Mouse (Mus musculus) thymus, adult 2 months (tissue): Measurements from ENCODE around the gene Ppp1r1b. TPM values are rescaled to one million over a fixed set of nuclear protein-coding genes. Genes with fewer than 3 reads are reported as not detected.

Source experiments
- DNase-seq: peaks from one replicate; pipeline ENCODE4 v3.0.0; 2021
- H3K27ac ChIP-seq: fragments of 200-500 bp; 2 replicates; pipeline ENCODE4 v1.5.1; 2012; ENCODE audit warnings: low read length, control low read depth; ENCODE audit not compliant: control insufficient read depth, insufficient read depth
- H3K27me3 ChIP-seq: fragments of 200-500 bp; 2 replicates; pipeline ENCODE4 v1.6.1; 2012; ENCODE audit warnings: mild to moderate bottlenecking, low read length, moderate library complexity, mixed read lengths; ENCODE audit not compliant: control insufficient read depth, insufficient read depth
- H3K36me3 ChIP-seq: fragments of 200-500 bp; 2 replicates; pipeline ENCODE4 v1.6.1; 2012; ENCODE audit warnings: mild to moderate bottlenecking, low read length, moderate library complexity; ENCODE audit not compliant: control insufficient read depth, insufficient read depth
- H3K4me1 ChIP-seq: fragments of 200-500 bp; replicated peaks from 2 replicates; pipeline ENCODE4 v1.6.1; 2012; ENCODE audit warnings: low read length; ENCODE audit not compliant: control insufficient read depth, insufficient read depth
- H3K4me3 ChIP-seq: fragments of 200-500 bp; 2 replicates; pipeline ENCODE4 v1.5.1; 2012; ENCODE audit warnings: mild to moderate bottlenecking, low read length, control low read depth, moderate library complexity; ENCODE audit not compliant: control insufficient read depth, insufficient read depth
- CTCF ChIP-seq: fragments of 200-500 bp; IDR thresholded peaks from 2 replicates; pipeline ENCODE4 v1.5.1; 2012; ENCODE audit warnings: mild to moderate bottlenecking, control low read depth, low read length, moderate library complexity, borderline replicate concordance; ENCODE audit not compliant: control insufficient read depth, poor library complexity, insufficient read depth; ENCODE audit errors: extremely low read depth
- POLR2A ChIP-seq: fragments of 200-500 bp; IDR thresholded peaks from 2 replicates; pipeline ENCODE4 v1.6.1; 2012; ENCODE audit warnings: mild to moderate bottlenecking, low read length, control low read depth, moderate library complexity; ENCODE audit not compliant: control insufficient read depth, poor library complexity, insufficient read depth; ENCODE audit errors: extremely low read depth
- WGBS: fragments of 180-500 bp; shearing (Covaris S2); methylation state at CpG from one replicate; pipeline ENCODE4 v1.1.7; 2018; 5-methylcytosine and 5-hydroxymethylcytosine counted together
- polyA plus RNA-seq: library from polyadenylated mRNA; depleted of rRNA; stranded (reverse); fragments of >200 nt; gene quantifications from 2 replicates; pipeline ENCODE4 v1.2.3, GENCODE M21; 2012

The Ppp1r1b gene
- polyA plus RNA-seq, 1 experiment = 5.9 TPM

GRCm38 (mm10) chr11:98354445-98354844, 6.2 kb downstream of the Ppp1r1b start:
- Histone ChIP-seq H3K36me3 (no peaks in the 10 kb centered on the region), H3K27ac (no peak overlapping the region), H3K4me3 (no peak overlapping the region), H3K27me3 (peaks cover 3% of the 10 kb centered on the region; the same call in 1 of the 2 replicates), H3K4me1 (peaks cover 23% of the 10 kb centered on the region)
- TF ChIP-seq CTCF (no peak), POLR2A (no peak)
- no peak for DNase-seq
- WGBS = 89% methylated on average over 14 of the region's 14 CpGs

DNA sequence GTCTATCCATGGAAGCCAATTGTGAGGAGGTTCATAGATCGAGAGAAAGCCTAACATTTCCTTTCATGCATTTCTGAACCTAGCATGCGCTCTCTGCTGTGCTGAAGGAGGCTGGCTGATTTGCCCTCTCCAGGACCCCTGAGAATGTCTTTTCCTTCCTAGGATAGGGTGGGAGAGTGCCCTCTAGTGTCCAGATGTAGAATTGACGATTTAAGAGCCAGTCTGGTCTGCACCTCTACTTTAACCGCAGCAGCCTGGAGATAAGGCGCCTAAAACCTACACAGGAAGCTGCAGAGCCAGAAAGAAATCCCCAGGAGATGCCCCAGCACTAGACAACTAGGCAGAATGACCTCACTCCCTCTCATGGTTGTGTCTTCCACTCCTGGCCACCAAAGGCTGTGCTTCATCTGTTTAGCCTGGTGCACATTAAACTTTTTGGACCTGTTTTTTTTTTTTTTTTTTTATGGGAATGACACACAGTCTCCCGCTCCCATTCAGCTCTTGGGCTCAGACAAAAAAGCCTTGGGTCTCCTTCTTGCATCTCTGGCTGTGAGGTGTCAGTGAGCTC, 7.6 kb downstream of the Ppp1r1b start:
- Histone ChIP-seq H3K4me1 (peaks cover 34% of the 10 kb centered on the region), H3K36me3 (no peaks in the 10 kb centered on the region), H3K27me3 (no peaks in the 10 kb centered on the region), H3K4me3 (no peak overlapping the region), H3K27ac (no peak overlapping the region)
- WGBS = 6% methylated on average over 6 of the region's 6 CpGs
- TF ChIP-seq POLR2A = no peak
- TF ChIP-seq CTCF = no peak
- peak; percentile 68 for DNase-seq

GRCm38 (mm10) chr11:98356625-98357394, 8.6 kb downstream of the Ppp1r1b start:
- Histone ChIP-seq H3K27me3 (no peaks in the 10 kb centered on the region), H3K4me3 (no peak overlapping the region), H3K36me3 (no peaks in the 10 kb centered on the region), H3K4me1 (peaks cover 42% of the 10 kb centered on the region), H3K27ac (no peak overlapping the region)
- TF ChIP-seq CTCF (no peak), POLR2A (no peak)
- 81% methylated on average over 7 of the region's 7 CpGs for WGBS
- no peak for DNase-seq

DNA sequence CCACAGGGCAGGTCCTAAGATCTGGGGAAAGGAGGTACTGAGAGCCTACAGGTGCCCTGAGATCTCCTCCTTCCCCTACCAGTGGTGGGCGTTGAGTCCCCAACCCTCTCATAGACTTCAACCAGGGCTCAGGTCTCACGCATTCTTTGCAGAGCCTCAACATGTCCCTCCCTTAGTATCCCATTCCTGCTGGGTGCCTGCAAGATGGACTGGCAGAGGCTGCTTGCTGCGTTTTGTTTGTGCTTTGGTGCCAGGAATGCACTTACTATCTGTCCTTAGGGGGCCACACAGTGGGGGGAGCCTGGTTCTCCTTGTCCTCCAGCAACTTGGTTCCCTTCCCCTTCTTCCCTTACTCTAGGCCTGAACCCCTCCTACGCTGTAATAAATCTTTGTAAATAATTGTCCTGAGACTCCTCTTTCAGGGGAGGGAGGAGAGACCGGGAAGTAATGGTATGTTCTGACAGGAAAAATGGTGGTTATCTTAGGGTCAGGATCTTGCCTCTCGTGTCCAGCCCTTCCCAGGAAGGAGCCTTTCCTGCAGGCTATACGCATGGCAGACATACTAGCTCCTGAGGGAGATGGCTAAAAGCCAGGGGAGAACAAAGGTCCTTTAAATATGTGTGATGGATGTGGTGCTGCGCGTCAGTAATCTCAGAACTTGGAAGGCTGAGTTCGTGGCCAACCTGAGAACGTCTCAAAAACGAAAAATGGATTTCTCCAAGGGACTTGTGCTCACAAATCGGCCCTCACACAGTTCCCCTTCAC, 9.4 kb downstream of the Ppp1r1b start:
- WGBS = 20% methylated on average over 13 of the region's 13 CpGs
- Histone ChIP-seq H3K36me3 (no peaks in the 10 kb centered on the region), H3K27ac (peak overlapping the region; percentile 76), H3K27me3 (no peaks in the 10 kb centered on the region), H3K4me3 (peak overlapping the region; percentile 46), H3K4me1 (peaks cover 42% of the 10 kb centered on the region)
- TF ChIP-seq POLR2A (no peak), CTCF (no peak)
- no peak for DNase-seq

DNA sequence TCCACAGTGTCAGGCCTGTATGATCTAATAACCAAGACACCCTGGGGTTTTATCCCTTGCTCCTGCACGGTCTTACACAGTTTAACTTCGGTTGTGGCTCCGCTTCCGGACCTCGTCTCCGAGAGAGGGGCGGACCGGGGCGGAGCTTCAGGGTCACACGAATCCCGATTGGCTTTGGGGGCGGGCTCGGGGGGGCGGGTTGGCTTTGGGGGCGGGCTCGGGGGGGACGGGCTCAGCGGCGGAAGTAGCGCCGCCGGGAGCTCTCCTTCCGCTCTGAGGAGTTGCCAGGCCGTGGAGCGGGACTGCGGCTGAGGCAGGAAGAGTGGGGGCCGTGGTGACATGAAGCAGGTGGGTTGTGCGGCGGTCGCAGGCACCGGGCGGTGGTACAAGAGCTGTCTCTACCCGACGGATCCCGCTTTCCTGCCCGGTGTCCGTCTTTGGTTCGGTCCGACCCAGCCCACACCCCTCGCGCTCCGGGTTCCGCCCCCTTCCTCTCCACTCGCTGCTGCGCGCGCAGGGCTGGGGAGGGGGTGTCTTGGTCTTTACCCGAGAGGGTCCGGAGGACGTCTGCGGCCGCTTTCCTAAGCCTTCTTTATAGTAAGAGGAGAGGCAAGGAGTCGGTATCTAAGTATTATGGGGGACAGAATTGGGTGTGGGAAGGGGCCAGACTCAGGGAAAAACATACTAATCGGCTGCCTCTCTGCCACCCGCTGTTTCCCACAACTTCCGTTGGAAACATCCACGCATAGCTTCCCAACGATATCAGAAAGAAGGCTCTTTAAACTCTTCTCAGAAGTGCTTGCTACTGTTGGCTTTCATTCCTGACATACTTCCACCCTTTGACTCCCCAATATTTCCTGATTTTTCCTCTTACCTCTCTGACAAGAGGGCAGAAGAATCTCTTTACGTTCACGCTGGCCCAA, 10.2 kb downstream of the Ppp1r1b start, which contains the start of gene Stard3:
TSS of gene Stard3 (plus strand) at position 208 of the 923 bp plus-strand sequence.
- H3K36me3 ChIP-seq = no peaks in the 10 kb centered on the region
- DNase-seq = peak; percentile 91
- under 1% methylated on average over 60 of the region's 60 CpGs for WGBS
- peak within 1 kb of the TSS; percentile 70 for H3K4me3 ChIP-seq
- TF ChIP-seq POLR2A = peak; percentile 77
- TF ChIP-seq CTCF = no peak
- peaks cover 46% of the 10 kb centered on the region for H3K4me1 ChIP-seq
- peak within 1 kb of the TSS; percentile 76 for H3K27ac ChIP-seq
- no peaks in the 10 kb centered on the region for H3K27me3 ChIP-seq
